Mouse (Mus musculus) kidney, postnatal 0 days (tissue): ENCODE measurements around the gene 4931428F04Rik. TPM values are rescaled to one million over a fixed set of nuclear protein-coding genes. Genes with fewer than 3 reads are reported as not detected.
"Not testable (repeated sequence)": the region's sequence is repeated elsewhere in the genome, so short reads cannot be mapped to it uniquely, and the experiment has no call there.

ENCODE experiments used
- ATAC-seq: fragments of 200-750 bp; cut with Nextera tagmentation; replicated peaks from 2 replicates; pipeline ENCODE4 v1.8.0; 2017; ENCODE audit warnings: low read depth, moderate number of reproducible peaks, moderate TSS enrichment, moderate library complexity; ENCODE audit not compliant: low FRiP score
- DNase-seq: peaks from one replicate; pipeline ENCODE4 v3.0.0-alpha.2; 2016; ENCODE audit warnings: low spot score
- H3K27ac ChIP-seq: fragments of 300-500 bp; sonication (generic); 2 replicates; pipeline ENCODE4 v1.5.1; 2014; ENCODE audit warnings: mild to moderate bottlenecking
- H3K27me3 ChIP-seq: fragments of 300-500 bp; sonication (generic); 2 replicates; pipeline ENCODE4 v1.6.1; 2014; ENCODE audit warnings: low read length, mixed read lengths; ENCODE audit not compliant: insufficient read depth
- H3K36me3 ChIP-seq: fragments of 300-500 bp; sonication (generic); 2 replicates; pipeline ENCODE4 v1.6.1; 2014; ENCODE audit warnings: low read length, mixed read lengths; ENCODE audit not compliant: insufficient read depth
- H3K4me1 ChIP-seq: fragments of 300-500 bp; sonication (generic); replicated peaks from 2 replicates; pipeline ENCODE4 v1.6.1; 2014; ENCODE audit warnings: antibody characterized with exemption, low read length, mixed read lengths; ENCODE audit not compliant: insufficient read depth
- H3K4me2 ChIP-seq: fragments of 300-500 bp; sonication (generic); 2 replicates; pipeline ENCODE4 v1.6.1; 2014; ENCODE audit warnings: mild to moderate bottlenecking, low read length, moderate library complexity, mixed read lengths
- H3K4me3 ChIP-seq: fragments of 300-500 bp; sonication (generic); replicated peaks from 2 replicates; pipeline ENCODE4 v1.5.1; 2014; ENCODE audit warnings: low read depth, low read length
- H3K9ac ChIP-seq: fragments of 300-500 bp; sonication (generic); 2 replicates; pipeline ENCODE4 v1.6.1; 2014; ENCODE audit warnings: low read depth, low read length
- H3K9me3 ChIP-seq: fragments of 300-500 bp; sonication (generic); replicated peaks from 2 replicates; pipeline ENCODE4 v1.6.1; 2016; ENCODE audit warnings: low read length, inconsistent platforms, mixed read lengths
- CTCF ChIP-seq: IDR thresholded peaks from 2 replicates; pipeline ENCODE4 v1.5.1; 2016; ENCODE audit warnings: antibody characterized with exemption, low read depth, mild to moderate bottlenecking, moderate library complexity
- WGBS: fragments of 180-500 bp; shearing (Covaris S2); extraction: QIAGEN DNeasy Blood & Tissue Kit; methylation state at CpG from one replicate; pipeline ENCODE4 v1.1.7; 2014; 5-methylcytosine and 5-hydroxymethylcytosine counted together
- polyA plus RNA-seq: library from polyadenylated mRNA; unstranded; fragments of >200 nt; fragmentation: Nextera tagmentation; extraction: Ambion mirVana; gene quantifications from 2 replicates; pipeline ENCODE4 v1.2.1, GENCODE M21; 2015

4931428F04Rik gene
- polyA plus RNA-seq, 1 experiment from 2014 or later: 5.5 TPM

- not testable (repeated sequence) for H3K9ac ChIP-seq, H3K27me3 ChIP-seq, H3K9me3 ChIP-seq, H3K27ac ChIP-seq, ATAC-seq, H3K4me2 ChIP-seq, H3K36me3 ChIP-seq, DNase-seq, H3K4me3 ChIP-seq
- peak; percentile 33; the same call in 1 of the 2 replicates for TF ChIP-seq CTCF
- WGBS: 73% methylated on average over 3 of the region's 3 CpGs
- H3K4me1 ChIP-seq: peaks cover 18% of the 10 kb centered on the region
Measured at GRCm38 (mm10) chr8:105291802-105292201, 2.1 kb upstream of the 4931428F04Rik start.

- H3K27me3 ChIP-seq, DNase-seq, H3K4me2 ChIP-seq, H3K27ac ChIP-seq, H3K36me3 ChIP-seq, ATAC-seq, H3K4me3 ChIP-seq, H3K9me3 ChIP-seq, H3K9ac ChIP-seq: not testable (repeated sequence)
- WGBS: 80% methylated on average over 8 of the region's 8 CpGs
- H3K4me1 ChIP-seq: peaks cover 18% of the 10 kb centered on the region
Measured at GRCm38 (mm10) chr8:105291364-105291763, 1.7 kb upstream of the 4931428F04Rik start.

- WGBS: 9% methylated on average over 31 of the region's 31 CpGs
- Histone ChIP-seq H3K4me2 (peak overlapping the region; percentile 81), H3K4me3 (peak overlapping the region; percentile 49; the same call in 1 of the 2 replicates), H3K36me3 (no peaks in the 10 kb centered on the region), H3K9me3 (no peaks in the 10 kb centered on the region), H3K27me3 (peaks cover 4% of the 10 kb centered on the region; the same call in 1 of the 2 replicates), H3K9ac (no peak overlapping the region), H3K27ac (no peak overlapping the region), H3K4me1 (peaks cover 18% of the 10 kb centered on the region)
- DNase-seq (peak; percentile 94), ATAC-seq (no peak)
- TF ChIP-seq CTCF: peak; percentile 97
Measured at GRCm38 (mm10) chr8:105290554-105291314, 1.1 kb upstream of the 4931428F04Rik start.

- H3K27ac ChIP-seq: peak overlapping the region; percentile 71
Measured at GRCm38 (mm10) chr8:105288958-105289732, 519 bp downstream of the 4931428F04Rik start.

GRCm38 (mm10) chr8:105288231-105288630, 1.4 kb downstream of the 4931428F04Rik start:
- no peak overlapping the region for H3K4me3 ChIP-seq

More at GRCm38 (mm10) chr8:105288958-105289732, 519 bp downstream of the 4931428F04Rik start:
- H3K4me1 ChIP-seq: peaks cover 18% of the 10 kb centered on the region
- H3K9ac ChIP-seq: peak overlapping the region; percentile 46; the same call in 1 of the 2 replicates
- DNase-seq (peak; percentile 98), ATAC-seq (peak; percentile 90)
- peak overlapping the region; percentile 81 for H3K4me2 ChIP-seq
- H3K36me3 ChIP-seq: no peaks in the 10 kb centered on the region
- peaks cover 4% of the 10 kb centered on the region; the same call in 1 of the 2 replicates for H3K27me3 ChIP-seq
- H3K9me3 ChIP-seq: no peaks in the 10 kb centered on the region
- peak overlapping the region; percentile 49 for H3K4me3 ChIP-seq
- WGBS: under 1% methylated on average over 53 of the region's 53 CpGs
- peak; percentile 51 for TF ChIP-seq CTCF

GRCm38 (mm10) chr8:105286907-105287306, 2.8 kb downstream of the 4931428F04Rik start:
- DNase-seq (no peak), ATAC-seq (no peak)
- 86% methylated on average over 4 of the region's 4 CpGs for WGBS

More at GRCm38 (mm10) chr8:105288231-105288630, 1.4 kb downstream of the 4931428F04Rik start:
- Histone ChIP-seq H3K27ac (no peak overlapping the region), H3K27me3 (peaks cover 4% of the 10 kb centered on the region; the same call in 1 of the 2 replicates), H3K4me2 (no peak overlapping the region), H3K4me1 (peaks cover 18% of the 10 kb centered on the region), H3K36me3 (no peaks in the 10 kb centered on the region), H3K9me3 (no peaks in the 10 kb centered on the region), H3K9ac (no peak overlapping the region)
- ATAC-seq (no peak), DNase-seq (no peak)
- 0 out of 2 replicates have a peak, but pooled peaks have one; percentile 6 for TF ChIP-seq CTCF
- WGBS: 86% methylated on average over 5 of the region's 5 CpGs

More at GRCm38 (mm10) chr8:105286907-105287306, 2.8 kb downstream of the 4931428F04Rik start:
- no peak for TF ChIP-seq CTCF
- no peak overlapping the region for H3K27ac ChIP-seq
- no peak overlapping the region for H3K9ac ChIP-seq
- H3K36me3 ChIP-seq: no peaks in the 10 kb centered on the region
- peaks cover 4% of the 10 kb centered on the region; the same call in 1 of the 2 replicates for H3K27me3 ChIP-seq
- H3K4me1 ChIP-seq: peaks cover 18% of the 10 kb centered on the region
- no peak overlapping the region for H3K4me3 ChIP-seq
- H3K9me3 ChIP-seq: no peaks in the 10 kb centered on the region
- H3K4me2 ChIP-seq: no peak overlapping the region
